Mouse (Mus musculus): Measurements from ENCODE around the gene Lsm3.

The Lsm3 gene

GRCm38 (mm10) chr6:91510211-91510610 is 5.5 kb upstream of the Lsm3 start:
- no peak for DNase-seq

DNA sequence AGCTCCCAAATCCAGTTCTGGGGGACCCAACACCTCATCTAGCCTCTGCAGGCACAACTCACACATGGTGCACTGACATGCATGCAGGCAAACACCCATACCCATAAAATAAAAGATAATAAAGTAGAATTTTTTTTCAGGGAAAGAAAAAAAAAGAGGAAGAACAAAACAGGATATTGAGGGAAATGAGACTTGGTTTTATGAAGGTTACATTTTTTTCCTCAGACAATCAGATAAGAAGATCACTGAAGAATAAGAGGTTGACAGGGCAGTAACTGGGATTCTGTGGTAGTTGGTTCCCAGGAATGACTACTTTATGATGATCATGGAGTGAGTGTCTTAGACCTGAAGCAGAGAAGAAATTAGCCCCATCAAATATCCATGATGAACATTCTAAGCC is 1.6 kb upstream of the Lsm3 start:
- DNase-seq, result no peak

GRCm38 (mm10) chr6:91514737-91515362 is 878 bp upstream of the Lsm3 start:
- DNase-seq, result no peak

GRCm38 (mm10) chr6:91518454-91519020 is 2.8 kb downstream of the Lsm3 start:
- DNase-seq, result no peak

GRCm38 (mm10) chr6:91522816-91523215 is 7.1 kb downstream of the Lsm3 start:
- DNase-seq, result no peak

DNA sequence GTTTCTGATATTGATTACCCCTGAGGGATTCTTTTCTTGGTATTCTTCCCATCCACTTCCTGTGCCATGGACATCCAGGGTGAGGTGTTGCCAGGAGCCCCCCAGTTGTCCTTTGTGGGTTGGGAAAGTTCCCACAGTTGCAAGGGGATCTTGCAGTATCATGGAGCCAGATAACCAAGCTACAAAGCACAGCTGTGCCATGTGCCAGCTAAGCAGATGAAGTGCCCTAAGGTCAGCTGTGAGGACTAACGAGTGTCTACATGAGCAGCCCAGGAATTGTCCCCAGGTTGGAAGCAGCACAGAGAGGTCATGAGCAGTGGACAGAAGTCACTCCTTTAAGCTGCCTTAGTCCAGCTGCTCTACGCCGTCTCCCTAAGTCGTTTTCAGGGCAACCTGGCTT is 9.8 kb downstream of the Lsm3 start:
- no peak for DNase-seq

DNA sequence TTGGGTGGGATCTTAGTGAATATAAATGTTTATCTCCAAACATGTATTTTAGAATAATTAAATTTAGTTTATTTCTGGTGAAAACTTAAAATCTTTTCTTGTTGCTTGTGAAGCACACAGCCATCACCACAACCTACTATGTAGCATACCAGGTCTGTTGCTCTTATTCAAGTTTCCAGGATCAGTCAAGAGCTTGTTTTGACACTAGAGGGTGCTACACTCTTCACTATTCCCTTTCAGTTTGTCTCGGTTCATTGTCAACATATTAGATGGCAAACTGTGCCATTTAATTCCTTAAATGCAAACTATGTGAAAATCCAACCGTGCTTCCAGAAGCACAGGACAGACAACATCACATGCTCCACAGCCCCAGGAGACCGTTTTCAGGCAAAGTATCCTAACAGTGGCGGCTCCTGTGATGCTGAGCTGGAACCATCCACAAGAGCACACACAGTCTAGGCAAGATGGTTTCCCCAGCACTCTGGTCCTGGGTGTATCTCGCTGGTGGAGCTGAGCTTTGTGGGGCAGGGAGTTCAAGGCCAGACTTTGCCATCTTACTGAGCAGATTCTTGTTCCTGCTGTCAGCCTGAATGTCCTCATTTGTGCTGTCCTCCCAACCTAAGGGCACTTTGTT is 11.6 kb downstream of the Lsm3 start:
- peak; percentile 14 to 65 for DNase-seq

DNA sequence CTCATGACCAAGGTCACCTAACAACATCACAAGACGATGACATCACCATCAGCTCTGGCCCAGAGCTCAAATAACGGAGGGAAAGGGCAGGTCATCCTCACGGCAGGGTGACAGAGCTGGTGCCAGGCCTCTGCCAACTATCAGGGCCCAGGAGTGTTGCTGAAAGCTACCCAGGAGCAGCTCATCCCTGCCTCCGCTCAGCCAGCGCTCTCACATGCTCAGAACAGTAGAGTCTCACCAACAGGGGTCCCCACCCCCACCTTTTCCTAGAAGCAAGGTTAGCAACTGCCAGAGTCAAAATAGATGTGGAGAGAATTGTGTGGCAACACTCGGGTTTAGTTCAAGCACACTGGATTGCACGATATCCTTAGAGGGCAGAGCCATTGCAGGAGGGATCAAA is 12.5 kb downstream of the Lsm3 start:
- peak; percentile 35 to 47 for DNase-seq

GRCm38 (mm10) chr6:91530673-91531072 is 14.9 kb downstream of the Lsm3 start:
- DNase-seq, result no peak

- DNase-seq, result no peak
Observed at GRCm38 (mm10) chr6:91531276-91531675, 15.5 kb downstream of the Lsm3 start.

GRCm38 (mm10) chr6:91532661-91533060 is 16.9 kb downstream of the Lsm3 start:
- DNase-seq, result no peak

DNA sequence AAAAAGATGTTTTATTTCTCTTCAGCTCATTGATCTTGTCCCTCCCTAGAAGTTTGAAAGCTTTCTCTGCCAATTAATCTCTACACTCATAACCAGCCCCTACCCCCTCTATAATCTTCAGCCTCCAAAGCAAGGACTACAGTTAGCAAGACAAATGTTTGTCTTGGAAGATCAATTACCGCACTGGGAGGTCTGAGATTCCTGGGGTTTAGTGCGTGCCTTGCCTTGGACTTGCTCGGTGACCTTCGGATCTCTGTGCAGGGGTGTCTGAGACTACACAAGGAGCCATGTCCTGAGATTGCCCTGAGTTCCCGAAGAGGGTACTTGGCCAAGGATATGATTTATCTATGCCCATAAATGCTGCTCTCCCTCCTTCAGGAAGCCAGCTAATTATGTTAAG is 17.6 kb downstream of the Lsm3 start:
- peak; percentile 71 to 89 for DNase-seq

GRCm38 (mm10) chr6:91533771-91534170 is 18.0 kb downstream of the Lsm3 start:
- DNase-seq, result peak; percentile 32 to 45

GRCm38 (mm10) chr6:91534268-91534667 is 18.5 kb downstream of the Lsm3 start:
- DNase-seq, result peak; percentile 64 to 85

DNA sequence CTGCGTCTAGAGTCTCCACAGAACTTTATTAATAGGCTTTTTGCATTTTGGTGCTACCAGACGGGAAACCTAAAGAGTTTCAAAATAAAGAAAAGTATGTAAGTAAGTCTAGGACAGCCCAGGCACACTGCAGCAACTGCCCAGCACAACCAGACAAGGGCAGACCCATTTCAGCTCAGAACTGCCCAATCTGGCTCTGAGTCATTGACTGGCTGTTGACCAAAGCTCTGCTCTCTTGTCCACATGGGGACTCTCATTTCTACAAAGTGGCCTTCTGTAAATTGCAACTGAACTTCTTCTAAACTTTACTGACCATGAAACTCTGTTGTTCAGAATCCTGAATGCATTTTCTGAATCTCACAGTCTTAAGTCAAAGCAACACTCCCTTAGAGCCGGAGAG is 19.5 kb downstream of the Lsm3 start:
- no peak for DNase-seq

DNA sequence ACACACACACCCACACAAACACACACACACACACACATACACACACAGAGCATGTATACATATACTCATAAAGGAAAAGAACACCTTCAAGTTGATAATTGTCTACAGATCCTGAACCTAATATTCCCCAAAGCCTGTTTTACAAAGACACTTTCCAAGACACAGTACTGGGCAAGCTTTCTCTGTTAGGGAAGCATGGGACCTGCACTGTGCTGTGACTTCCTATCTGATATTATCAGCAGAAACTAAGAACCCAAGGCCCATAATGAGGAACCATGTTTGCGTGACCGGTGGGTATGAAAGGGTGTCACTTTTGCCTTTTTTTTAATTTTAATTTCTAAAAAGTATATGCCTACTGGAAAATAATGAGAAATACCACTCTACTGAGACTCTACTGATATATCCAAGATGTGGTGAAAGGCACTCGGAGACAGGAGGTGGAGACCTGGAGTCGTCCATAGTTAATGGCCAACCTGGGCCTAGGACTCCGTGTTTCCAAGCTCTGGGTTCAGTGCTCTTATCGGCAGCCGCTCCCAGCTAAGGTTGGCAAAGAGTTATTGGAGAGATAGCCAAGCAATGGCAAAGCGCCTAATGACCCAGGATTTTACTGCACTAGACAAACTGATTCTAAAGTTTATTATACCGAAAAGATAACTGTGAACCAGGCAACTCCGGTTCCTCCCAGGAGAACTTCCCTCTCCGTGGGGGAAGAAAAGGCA is 20.5 kb downstream of the Lsm3 start:
- DNase-seq, result peak; percentile 77 to 86

DNA sequence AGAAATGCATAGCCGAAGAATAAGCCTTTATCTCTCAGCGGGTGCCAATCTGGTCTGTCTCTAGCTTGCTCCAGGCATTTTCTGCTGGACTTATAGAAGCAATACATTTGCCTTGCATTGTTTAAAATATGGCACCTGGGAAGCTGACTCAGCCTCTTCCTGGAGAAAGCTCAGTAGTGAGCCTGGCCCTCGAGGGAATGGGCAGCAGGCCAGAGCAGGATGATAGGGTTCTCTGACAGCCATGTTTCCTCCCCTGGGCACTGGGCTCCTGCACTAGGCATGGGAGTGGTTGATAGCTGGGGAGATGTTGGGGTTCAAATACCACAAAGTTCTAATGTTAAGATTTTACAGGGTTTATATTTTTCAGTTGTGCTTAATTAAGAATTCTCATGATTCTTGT is 25.5 kb downstream of the Lsm3 start:
- no peak for DNase-seq

DNA sequence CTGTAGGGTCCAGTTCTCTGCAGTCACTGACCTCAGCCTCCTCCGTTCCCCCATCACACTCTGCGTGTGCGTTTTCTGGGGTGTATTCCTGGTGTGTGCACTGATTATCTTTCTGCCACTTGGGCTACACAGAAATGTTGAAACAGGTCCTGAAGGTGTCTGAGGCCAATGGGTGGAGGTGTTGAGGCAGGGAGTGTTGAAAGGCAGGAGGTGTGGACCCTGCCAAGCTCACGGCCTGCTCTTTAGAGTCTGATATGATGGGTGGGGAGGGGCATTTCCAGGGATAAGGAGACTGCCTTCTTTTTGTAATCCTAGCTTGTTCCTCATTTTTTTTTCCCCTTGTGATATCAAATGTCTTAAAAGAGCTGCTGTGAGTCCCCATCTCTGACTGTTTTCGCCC is 27.3 kb downstream of the Lsm3 start:
- DNase-seq, result no peak

DNA sequence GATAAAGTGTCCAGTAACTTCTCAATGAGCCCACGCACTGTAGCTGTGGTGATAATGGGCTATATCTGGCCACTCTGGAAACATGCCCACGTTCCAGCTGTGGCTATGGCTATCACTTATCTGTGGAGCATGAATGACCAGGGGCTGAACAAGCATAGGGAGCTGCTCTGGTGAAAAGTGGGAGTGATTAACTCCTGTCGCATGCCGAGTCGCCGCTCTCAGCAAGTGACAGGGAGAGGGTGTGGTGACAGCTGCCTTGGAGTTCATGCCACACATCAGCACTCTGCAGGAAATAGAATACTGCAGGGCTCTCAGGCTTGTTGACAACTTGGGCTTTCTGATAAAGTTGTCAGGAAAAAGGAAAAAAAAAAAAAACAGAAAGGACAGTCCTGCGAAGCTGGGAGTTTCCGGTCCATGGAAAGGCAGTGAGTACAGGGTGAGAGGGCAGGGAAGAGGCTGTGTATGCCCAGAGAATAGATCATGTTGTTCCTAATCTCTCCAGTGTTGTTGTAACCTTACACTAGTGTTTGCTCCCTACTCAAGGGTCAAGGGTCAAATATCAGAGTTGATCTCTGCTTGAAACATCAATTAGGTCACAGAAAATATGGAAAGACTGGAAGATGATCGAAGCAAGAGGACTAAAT is 30.6 kb downstream of the Lsm3 start:
- DNase-seq, result peak in 1 of 2 experiments; percentile 18

GRCm38 (mm10) chr6:91547313-91547712 is 31.6 kb downstream of the Lsm3 start:
- DNase-seq, result no peak

GRCm38 (mm10) chr6:91549621-91550020 is 33.9 kb downstream of the Lsm3 start:
- no peak for DNase-seq

DNA sequence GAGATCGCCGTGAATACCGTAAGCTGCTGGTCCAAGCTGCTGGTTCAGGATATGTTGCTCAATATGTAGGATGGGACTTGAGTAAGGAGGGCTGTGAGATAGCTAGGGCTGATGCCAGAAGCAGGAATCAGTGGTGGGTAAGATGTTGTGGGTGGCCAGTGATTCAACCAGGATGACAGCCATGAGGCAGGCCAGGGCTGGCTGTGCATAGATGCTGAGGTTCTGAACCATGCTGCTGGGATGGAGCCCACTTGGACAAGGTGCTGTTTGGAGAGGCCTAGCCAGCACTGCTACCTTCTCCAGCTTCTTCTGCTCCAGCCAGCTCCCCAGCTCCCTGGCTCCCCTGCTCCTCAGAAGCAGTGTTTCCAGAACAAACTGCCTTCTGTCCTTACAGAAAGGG is 35.9 kb downstream of the Lsm3 start:
- DNase-seq, result no peak

GRCm38 (mm10) chr6:91552693-91553092 is 37.0 kb downstream of the Lsm3 start:
- no peak for DNase-seq
